Mouse (Mus musculus) bone marrow, adult 2 months (tissue): ENCODE results near the gene Pgrmc1. TPM values are rescaled to one million over a fixed set of nuclear protein-coding genes. Genes with fewer than 3 reads are reported as not detected.

ENCODE experiments used
- H3K27ac ChIP-seq: fragments of 200-500 bp; 2 replicates; pipeline ENCODE4 v1.5.1; 2012; ENCODE audit warnings: low read depth, mild to moderate bottlenecking, control low read depth, inconsistent platforms, low read length; ENCODE audit not compliant: control insufficient read depth, poor library complexity, insufficient read depth
- H3K4me1 ChIP-seq: fragments of 200-500 bp; 2 replicates; pipeline ENCODE4 v1.6.1; 2011; ENCODE audit warnings: low read length; ENCODE audit not compliant: control insufficient read depth, insufficient read depth
- H3K4me3 ChIP-seq: fragments of 200-500 bp; replicated peaks from 2 replicates; pipeline ENCODE3; 2011; ENCODE audit warnings: mild to moderate bottlenecking, low read depth, low read length, control low read depth; ENCODE audit not compliant: control insufficient read depth
- CTCF ChIP-seq: fragments of 200-500 bp; IDR thresholded peaks from 2 replicates; pipeline ENCODE4 v1.5.1; 2011; ENCODE audit warnings: low read length, control low read depth; ENCODE audit not compliant: control insufficient read depth, insufficient read depth
- POLR2A ChIP-seq: fragments of 200-500 bp; IDR thresholded peaks from 2 replicates; pipeline ENCODE4 v1.6.1; 2011; ENCODE audit warnings: low read depth, mild to moderate bottlenecking, control low read depth, low read length, borderline replicate concordance; ENCODE audit not compliant: control insufficient read depth
- WGBS: fragments of 180-500 bp; shearing (Covaris S2); methylation state at CpG from one replicate; pipeline ENCODE4 v1.1.7; 2018; 5-methylcytosine and 5-hydroxymethylcytosine counted together
- polyA plus RNA-seq: library from polyadenylated mRNA; stranded (reverse); fragments of >200 nt; gene quantifications from 2 replicates; pipeline ENCODE4 v1.2.4, GENCODE M21; 2011; ENCODE audit warnings: low replicate concordance; ENCODE audit not compliant: missing spikeins, insufficient read depth, insufficient read length

Pgrmc1 gene
- polyA plus RNA-seq, 1 experiment, result 20.4 TPM

- WGBS, result 15% methylated on average over 35 of the region's 41 CpGs
- TF ChIP-seq POLR2A (no peak), CTCF (no peak)
- Histone ChIP-seq H3K27ac (peak overlapping the region; percentile 87), H3K4me1 (peaks cover 3% of the 10 kb centered on the region), H3K4me3 (peak overlapping the region; percentile 99)
Measured at GRCm38 (mm10) chrX:36598390-36598810, 394 bp downstream of the Pgrmc1 start.

- Histone ChIP-seq H3K4me3 (peak overlapping the region; percentile 99), H3K27ac (no peak overlapping the region), H3K4me1 (peaks cover 3% of the 10 kb centered on the region)
- no peak for TF ChIP-seq CTCF
- no peak for TF ChIP-seq POLR2A
- 15% methylated on average over 14 of the region's 14 CpGs for WGBS
Measured at GRCm38 (mm10) chrX:36598861-36599344, 897 bp downstream of the Pgrmc1 start.

- no peak overlapping the region for H3K4me3 ChIP-seq
- TF ChIP-seq CTCF (no peak), POLR2A (no peak)
- peaks cover 3% of the 10 kb centered on the region for H3K4me1 ChIP-seq
- WGBS, result 46% methylated on average over 3 of the region's 3 CpGs
- H3K27ac ChIP-seq, result no peak overlapping the region
Measured at GRCm38 (mm10) chrX:36599656-36600055, 1.6 kb downstream of the Pgrmc1 start.

- Histone ChIP-seq H3K4me1 (peaks cover 3% of the 10 kb centered on the region), H3K4me3 (no peak overlapping the region), H3K27ac (no peak overlapping the region)
- no peak for TF ChIP-seq CTCF
- no peak for TF ChIP-seq POLR2A
- WGBS, result 67% methylated on average over 8 of the region's 8 CpGs
Measured at GRCm38 (mm10) chrX:36600066-36600465, 2.1 kb downstream of the Pgrmc1 start.

GRCm38 (mm10) chrX:36602926-36603325 lies 4.9 kb downstream of the Pgrmc1 start:
- WGBS, result 88% methylated on average over 2 of the region's 2 CpGs
- peaks cover 3% of the 10 kb centered on the region for H3K4me1 ChIP-seq
- TF ChIP-seq CTCF (no peak), POLR2A (no peak)
- no peak overlapping the region for H3K4me3 ChIP-seq
- H3K27ac ChIP-seq, result no peak overlapping the region

- H3K27ac ChIP-seq, result no peak overlapping the region
Measured at GRCm38 (mm10) chrX:36604040-36604439, 6.0 kb downstream of the Pgrmc1 start.

GRCm38 (mm10) chrX:36609117-36609516 lies 11.1 kb downstream of the Pgrmc1 start:
- no peaks in the 10 kb centered on the region for H3K4me1 ChIP-seq
- TF ChIP-seq CTCF (no peak), POLR2A (no peak)
- WGBS, result 83% methylated on average over 2 of the region's 2 CpGs

More at GRCm38 (mm10) chrX:36604040-36604439, 6.0 kb downstream of the Pgrmc1 start:
- WGBS, result 55% methylated on average over 4 of the region's 4 CpGs
- no peak for TF ChIP-seq CTCF
- TF ChIP-seq POLR2A, result no peak
- no peak overlapping the region for H3K4me3 ChIP-seq
- H3K4me1 ChIP-seq, result peaks cover 1% of the 10 kb centered on the region

GRCm38 (mm10) chrX:36628102-36628501 lies 30.1 kb downstream of the Pgrmc1 start:
- no peak overlapping the region for H3K27ac ChIP-seq
- 62% methylated on average over 3 of the region's 3 CpGs for WGBS
- no peak overlapping the region for H3K4me3 ChIP-seq
- TF ChIP-seq POLR2A, result no peak
- TF ChIP-seq CTCF, result no peak
- no peaks in the 10 kb centered on the region for H3K4me1 ChIP-seq

More at GRCm38 (mm10) chrX:36609117-36609516, 11.1 kb downstream of the Pgrmc1 start:
- H3K27ac ChIP-seq, result no peak overlapping the region
- no peak overlapping the region for H3K4me3 ChIP-seq

GRCm38 (mm10) chrX:36630771-36631170 lies 32.8 kb downstream of the Pgrmc1 start:
- WGBS, result 2% methylated on average over 1 of the region's 1 CpGs
- H3K4me1 ChIP-seq, result no peaks in the 10 kb centered on the region
- no peak overlapping the region for H3K4me3 ChIP-seq
- TF ChIP-seq POLR2A, result no peak
- no peak for TF ChIP-seq CTCF
- H3K27ac ChIP-seq, result no peak overlapping the region
